Mouse (Mus musculus) kidney, embryonic 16.5 days (tissue): Measurements from ENCODE around the gene Tmcc2. TPM values are rescaled to one million over a fixed set of nuclear protein-coding genes. Genes with fewer than 3 reads are reported as not detected.

ENCODE experiments used
- ATAC-seq: fragments of 200-750 bp; cut with Nextera tagmentation; 2 replicates; pipeline ENCODE4 v1.8.0; 2017; ENCODE audit warnings: moderate TSS enrichment; ENCODE audit not compliant: low FRiP score, low TSS enrichment
- H3K27ac ChIP-seq: fragments of 300-500 bp; sonication (generic); 2 replicates; pipeline ENCODE4 v1.5.1; 2014; ENCODE audit warnings: low read length
- H3K27me3 ChIP-seq: fragments of 300-500 bp; sonication (generic); 2 replicates; pipeline ENCODE4 v1.6.1; 2014; ENCODE audit warnings: low read length, control low read depth, mixed read lengths; ENCODE audit not compliant: insufficient read depth
- H3K36me3 ChIP-seq: fragments of 300-500 bp; sonication (generic); 2 replicates; pipeline ENCODE4 v1.6.1; 2014; ENCODE audit warnings: low read length, control low read depth, mixed read lengths; ENCODE audit not compliant: insufficient read depth
- H3K4me1 ChIP-seq: fragments of 300-500 bp; sonication (generic); 2 replicates; pipeline ENCODE4 v1.6.1; 2014; ENCODE audit warnings: low read length, control low read depth, mixed read lengths; ENCODE audit not compliant: insufficient read depth
- H3K4me2 ChIP-seq: fragments of 300-500 bp; sonication (generic); replicated peaks from 2 replicates; pipeline ENCODE4 v1.6.1; 2014; ENCODE audit warnings: low read depth, low read length
- H3K4me3 ChIP-seq: fragments of 300-500 bp; sonication (generic); 2 replicates; pipeline ENCODE4 v1.5.1; 2014; ENCODE audit warnings: mild to moderate bottlenecking, low read length
- H3K9ac ChIP-seq: fragments of 300-500 bp; sonication (generic); replicated peaks from 2 replicates; pipeline ENCODE4 v1.6.1; 2014; ENCODE audit warnings: low read length
- H3K9me3 ChIP-seq: fragments of 300-500 bp; sonication (generic); 2 replicates; pipeline ENCODE4 v1.6.1; 2016; ENCODE audit warnings: low read length, control low read depth
- WGBS: fragments of 180-500 bp; shearing (Covaris S2); extraction: QIAGEN DNeasy Blood & Tissue Kit; methylation state at CpG from one replicate; pipeline ENCODE4 v1.1.7; 2014; 5-methylcytosine and 5-hydroxymethylcytosine counted together
- polyA plus RNA-seq: library from polyadenylated mRNA; unstranded; fragments of >200 nt; fragmentation: Nextera tagmentation; extraction: Ambion mirVana; gene quantifications from 2 replicates; pipeline ENCODE4 v1.2.1, GENCODE M21; 2015

Gene Tmcc2
- polyA plus RNA-seq, 1 experiment from 2014 or later: 8.6 TPM

- H3K4me2 ChIP-seq: no peak overlapping the region
- no peaks in the 10 kb centered on the region; the same call in 1 of the 2 replicates for H3K36me3 ChIP-seq
- H3K27me3 ChIP-seq: no peaks in the 10 kb centered on the region
- no peak for ATAC-seq
- H3K27ac ChIP-seq: no peak overlapping the region
- H3K4me3 ChIP-seq: no peak overlapping the region
- H3K9me3 ChIP-seq: no peaks in the 10 kb centered on the region
- H3K4me1 ChIP-seq: peaks cover 60% of the 10 kb centered on the region
- no peak overlapping the region for H3K9ac ChIP-seq
- WGBS: 64% methylated on average over 6 of the region's 6 CpGs
These were observed 54.2 kb downstream of the Tmcc2 start for GRCm38 (mm10) chr1:132336921-132337320.

GRCm38 (mm10) chr1:132335378-132335965 lies 55.6 kb downstream of the Tmcc2 start:
- H3K27ac ChIP-seq: peak overlapping the region; percentile 89
- H3K4me3 ChIP-seq: no peak overlapping the region
- ATAC-seq: peak; percentile 12; the same call in 1 of the 2 replicates
- 23% methylated on average over 12 of the region's 12 CpGs for WGBS
- H3K9ac ChIP-seq: no peak overlapping the region; the same call in 1 of the 2 replicates
- H3K27me3 ChIP-seq: no peaks in the 10 kb centered on the region
- no peak overlapping the region for H3K4me2 ChIP-seq
- H3K36me3 ChIP-seq: no peaks in the 10 kb centered on the region; the same call in 1 of the 2 replicates
- no peaks in the 10 kb centered on the region for H3K9me3 ChIP-seq
- H3K4me1 ChIP-seq: peaks cover 56% of the 10 kb centered on the region

GRCm38 (mm10) chr1:132334178-132334801 lies 56.8 kb downstream of the Tmcc2 start:
- 22% methylated on average over 6 of the region's 6 CpGs for WGBS
- Histone ChIP-seq H3K4me1 (peaks cover 56% of the 10 kb centered on the region), H3K4me2 (no peak overlapping the region), H3K27me3 (no peaks in the 10 kb centered on the region), H3K9ac (peak overlapping the region; percentile 12; the same call in 1 of the 2 replicates), H3K27ac (peak overlapping the region; percentile 89), H3K4me3 (no peak overlapping the region), H3K36me3 (no peaks in the 10 kb centered on the region; the same call in 1 of the 2 replicates), H3K9me3 (no peaks in the 10 kb centered on the region)
- ATAC-seq: no peak; the same call in 1 of the 2 replicates

- Histone ChIP-seq H3K4me1 (peaks cover 56% of the 10 kb centered on the region), H3K4me2 (no peak overlapping the region), H3K9ac (peak overlapping the region; percentile 12; the same call in 1 of the 2 replicates), H3K9me3 (no peaks in the 10 kb centered on the region), H3K36me3 (no peaks in the 10 kb centered on the region; the same call in 1 of the 2 replicates), H3K4me3 (no peak overlapping the region), H3K27ac (peak overlapping the region; percentile 89), H3K27me3 (no peaks in the 10 kb centered on the region)
- peak; percentile 96 for ATAC-seq
- WGBS: 1% methylated on average over 4 of the region's 4 CpGs
These were observed 57.4 kb downstream of the Tmcc2 start for GRCm38 (mm10) chr1:132333675-132334141.

- H3K4me1 ChIP-seq: peaks cover 56% of the 10 kb centered on the region
- 3% methylated on average over 2 of the region's 2 CpGs for WGBS
- peak overlapping the region; percentile 89 for H3K27ac ChIP-seq
- H3K9ac ChIP-seq: no peak overlapping the region
- no peaks in the 10 kb centered on the region for H3K9me3 ChIP-seq
- no peaks in the 10 kb centered on the region for H3K27me3 ChIP-seq
- ATAC-seq: no peak
- no peaks in the 10 kb centered on the region; the same call in 1 of the 2 replicates for H3K36me3 ChIP-seq
- H3K4me3 ChIP-seq: no peak overlapping the region
- H3K4me2 ChIP-seq: no peak overlapping the region
These were observed 57.9 kb downstream of the Tmcc2 start for GRCm38 (mm10) chr1:132333201-132333600.

GRCm38 (mm10) chr1:132331283-132331682 lies 59.8 kb downstream of the Tmcc2 start:
- H3K4me3 ChIP-seq: no peak overlapping the region
- no peaks in the 10 kb centered on the region; the same call in 1 of the 2 replicates for H3K36me3 ChIP-seq
- no peak overlapping the region for H3K27ac ChIP-seq
- no peak overlapping the region for H3K9ac ChIP-seq
- H3K4me2 ChIP-seq: no peak overlapping the region
- no peak for ATAC-seq
- no peaks in the 10 kb centered on the region for H3K27me3 ChIP-seq
- peaks cover 54% of the 10 kb centered on the region for H3K4me1 ChIP-seq
- H3K9me3 ChIP-seq: no peaks in the 10 kb centered on the region
- WGBS: 88% methylated on average over 17 of the region's 17 CpGs

GRCm38 (mm10) chr1:132330397-132330796 lies 60.7 kb downstream of the Tmcc2 start:
- Histone ChIP-seq H3K4me3 (no peak overlapping the region), H3K9ac (no peak overlapping the region), H3K4me2 (no peak overlapping the region), H3K36me3 (no peaks in the 10 kb centered on the region; the same call in 1 of the 2 replicates), H3K9me3 (no peaks in the 10 kb centered on the region), H3K27ac (no peak overlapping the region), H3K27me3 (no peaks in the 10 kb centered on the region), H3K4me1 (peaks cover 52% of the 10 kb centered on the region)
- ATAC-seq: no peak
- WGBS: 53% methylated on average over 15 of the region's 15 CpGs

GRCm38 (mm10) chr1:132329656-132330055 lies 61.4 kb downstream of the Tmcc2 start:
- 83% methylated on average over 7 of the region's 7 CpGs for WGBS
- Histone ChIP-seq H3K9ac (no peak overlapping the region), H3K27ac (no peak overlapping the region), H3K9me3 (no peaks in the 10 kb centered on the region), H3K4me2 (no peak overlapping the region), H3K4me1 (peaks cover 44% of the 10 kb centered on the region), H3K27me3 (no peaks in the 10 kb centered on the region), H3K36me3 (no peaks in the 10 kb centered on the region; the same call in 1 of the 2 replicates), H3K4me3 (no peak overlapping the region)
- ATAC-seq: no peak

- ATAC-seq: no peak
- WGBS: 55% methylated on average over 3 of the region's 3 CpGs
- no peak overlapping the region for H3K4me3 ChIP-seq
- H3K36me3 ChIP-seq: no peaks in the 10 kb centered on the region; the same call in 1 of the 2 replicates
- H3K9ac ChIP-seq: no peak overlapping the region
- no peaks in the 10 kb centered on the region for H3K27me3 ChIP-seq
- H3K4me1 ChIP-seq: peaks cover 34% of the 10 kb centered on the region
- H3K27ac ChIP-seq: no peak overlapping the region
- H3K4me2 ChIP-seq: no peak overlapping the region
- no peaks in the 10 kb centered on the region for H3K9me3 ChIP-seq
These were observed 62.5 kb downstream of the Tmcc2 start for GRCm38 (mm10) chr1:132328565-132328964.

- peak; percentile 16; the same call in 1 of the 2 replicates for ATAC-seq
These were observed 63.6 kb downstream of the Tmcc2 start for GRCm38 (mm10) chr1:132327477-132327876.

More at GRCm38 (mm10) chr1:132327477-132327876, 63.6 kb downstream of the Tmcc2 start:
- no peaks in the 10 kb centered on the region for H3K9me3 ChIP-seq
- no peak overlapping the region for H3K4me2 ChIP-seq
- H3K36me3 ChIP-seq: no peaks in the 10 kb centered on the region; the same call in 1 of the 2 replicates
- H3K27me3 ChIP-seq: no peaks in the 10 kb centered on the region
- H3K4me3 ChIP-seq: no peak overlapping the region
- WGBS: 60% methylated on average over 17 of the region's 17 CpGs
- H3K4me1 ChIP-seq: peaks cover 30% of the 10 kb centered on the region
- H3K9ac ChIP-seq: peak overlapping the region; percentile 24; the same call in 1 of the 2 replicates
- H3K27ac ChIP-seq: no peak overlapping the region
